Mouse (Mus musculus) ES-Bruce4 (cell line): ENCODE measurements around the gene Dennd4a.

ENCODE experiments used
- CTCF ChIP-seq: IDR thresholded peaks from one replicate; pipeline ENCODE4 v1.8.1; 2011; ENCODE audit warnings: low read depth, low read length
- EP300 ChIP-seq: IDR thresholded peaks from 2 replicates; pipeline ENCODE4 v1.6.1; 2011; ENCODE audit warnings: low read depth, low read length; ENCODE audit not compliant: insufficient read depth
- POLR2A ChIP-seq: IDR thresholded peaks from one replicate; pipeline ENCODE4 v1.8.1; 2011; ENCODE audit warnings: low read length; ENCODE audit not compliant: insufficient read depth

DNA sequence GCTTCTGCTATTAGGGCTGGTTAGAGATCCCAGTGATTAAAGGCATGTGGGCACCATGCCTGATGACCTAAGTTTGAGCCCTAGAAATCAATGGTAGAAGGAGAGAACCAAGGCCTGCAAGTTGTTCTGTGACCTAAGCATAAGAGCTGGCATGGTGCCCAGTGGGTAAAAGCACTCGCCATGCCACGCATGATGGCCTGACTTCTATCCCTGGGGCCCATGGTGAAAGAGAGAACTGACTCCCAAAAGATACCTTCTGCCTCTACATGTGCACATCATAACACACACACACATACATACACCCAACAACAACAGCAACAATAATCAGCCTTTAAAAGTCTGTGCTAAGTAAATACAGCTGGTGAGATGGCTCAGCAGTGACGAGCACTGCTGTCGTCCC is 102.3 kb downstream of the Dennd4a start:
- TF ChIP-seq CTCF (no peak), EP300 (no peak), POLR2A (no peak)
